ENCODE assay signal across 9 mouse cellular contexts in genomic region chr9:57259736-57260135, GRCm38 (mm10). TPM values are rescaled to one million over a fixed set of nuclear protein-coding genes. Genes with fewer than 3 reads are reported as not detected.
DNase-seq lines count a peak whose midpoint lies in the region; ATAC-seq and TF ChIP-seq lines count a peak whose summit lies in the region.
"Had no signal": no experiment of that assay in that cellular context is flagged by ENCODE, and none has a peak within 500 bp of the region (broad histone marks: within the 10 kb centered on the region; RNA-seq: fewer than 3 reads in every experiment).

No protein-coding gene starts in this region.

- peaks cover 78% of the 10 kb centered on the region for H3K79me2 ChIP-seq in C2C12 (ENCODE audit: control insufficient read depth, insufficient read depth)

- WGBS in heart, embryonic 12.5 days, result 1% methylated on average over 3 of the region's 3 CpGs
- 7% methylated on average over 3 of the region's 3 CpGs for WGBS in kidney, postnatal 0 days
- WGBS in liver, embryonic 11.5 days, result 5% methylated on average over 3 of the region's 3 CpGs
- WGBS in neural tube, embryonic 11.5 days, result 5% methylated on average over 3 of the region's 3 CpGs
- WGBS in stomach, postnatal 0 days, result 0% methylated on average over 3 of the region's 3 CpGs

- TF ChIP-seq CTCF in C2C12 (IDR thresholded peaks at IDR 0.05; ENCODE audit: control insufficient read depth, insufficient read depth, insufficient read length), result peak; percentile 92
- peak; percentile 99 for TF ChIP-seq CTCF in kidney, postnatal 0 days (IDR thresholded peaks at IDR 0.05; ENCODE audit: low read depth)
- TF ChIP-seq CTCF in stomach, postnatal 0 days (IDR thresholded peaks at IDR 0.05; ENCODE audit: low read depth), result peak; percentile 99

- H3K4me3 ChIP-seq in C2C12 (ENCODE audit: insufficient read depth, poor library complexity, severe bottlenecking), result no peak overlapping the region
- no peak overlapping the region for H3K4me3 ChIP-seq in heart, embryonic 12.5 days
- H3K4me3 ChIP-seq in kidney, postnatal 0 days (replicated peaks; ENCODE audit: low read depth, low read length), result no peak overlapping the region
- H3K4me3 ChIP-seq in liver, embryonic 11.5 days (ENCODE audit: low read depth, low read length), result no peak overlapping the region
- no peak overlapping the region for H3K4me3 ChIP-seq in neural tube, embryonic 11.5 days (ENCODE audit: low read depth, low read length)
- no peak overlapping the region for H3K4me3 ChIP-seq in stomach, postnatal 0 days (ENCODE audit: low read depth, low read length)
- H3K4me3 ChIP-seq: limb, embryonic 12.5 days had no signal

- peak overlapping the region; percentile 91; the same call in 1 of the 2 replicates for H3K4me2 ChIP-seq in heart, embryonic 12.5 days
- peak overlapping the region; percentile 92 for H3K4me2 ChIP-seq in kidney, postnatal 0 days (ENCODE audit: low read length)
- H3K4me2 ChIP-seq in liver, embryonic 11.5 days, result peak overlapping the region; percentile 97
- no peak overlapping the region for H3K4me2 ChIP-seq in neural tube, embryonic 11.5 days (ENCODE audit: low read depth)
- H3K4me2 ChIP-seq in stomach, postnatal 0 days (replicated peaks; ENCODE audit: low read depth), result no peak overlapping the region

- H3K9me3 ChIP-seq in heart, embryonic 12.5 days (replicated peaks), result no peaks in the 10 kb centered on the region
- H3K9me3 ChIP-seq in kidney, postnatal 0 days (replicated peaks; ENCODE audit: low read length), result no peaks in the 10 kb centered on the region
- no peaks in the 10 kb centered on the region for H3K9me3 ChIP-seq in liver, embryonic 11.5 days (ENCODE audit: control insufficient read depth, low read length)
- H3K9me3 ChIP-seq in neural tube, embryonic 11.5 days (ENCODE audit: control insufficient read depth, low read length), result no peaks in the 10 kb centered on the region
- H3K9me3 ChIP-seq in stomach, postnatal 0 days (ENCODE audit: control insufficient read depth, low read length), result no peaks in the 10 kb centered on the region
- H3K9me3 ChIP-seq: limb, embryonic 12.5 days had no signal

- H3K4me1 ChIP-seq in heart, embryonic 12.5 days (replicated peaks), result peaks cover 30% of the 10 kb centered on the region
- peaks cover 15% of the 10 kb centered on the region for H3K4me1 ChIP-seq in kidney, postnatal 0 days (replicated peaks; ENCODE audit: insufficient read depth, low read length)
- H3K4me1 ChIP-seq in liver, embryonic 11.5 days (replicated peaks; ENCODE audit: control insufficient read depth, insufficient read depth, low read length), result peaks cover 15% of the 10 kb centered on the region
- H3K4me1 ChIP-seq in neural tube, embryonic 11.5 days (ENCODE audit: control insufficient read depth, insufficient read depth, low read length), result peaks cover 7% of the 10 kb centered on the region
- H3K4me1 ChIP-seq in stomach, postnatal 0 days (replicated peaks; ENCODE audit: control insufficient read depth, insufficient read depth), result 0 out of 2 replicates have a peak, but pooled peaks cover 7% of the 10 kb centered on the region

- no peaks in the 10 kb centered on the region for H3K27me3 ChIP-seq in C2C12 (ENCODE audit: control insufficient read depth, insufficient read depth, insufficient read length)
- H3K27me3 ChIP-seq in heart, embryonic 12.5 days (replicated peaks), result no peaks in the 10 kb centered on the region
- H3K27me3 ChIP-seq in kidney, postnatal 0 days (ENCODE audit: insufficient read depth, low read length), result no peaks in the 10 kb centered on the region
- no peaks in the 10 kb centered on the region for H3K27me3 ChIP-seq in liver, embryonic 11.5 days (replicated peaks; ENCODE audit: control insufficient read depth, insufficient read depth, low read length)
- no peaks in the 10 kb centered on the region for H3K27me3 ChIP-seq in neural tube, embryonic 11.5 days (ENCODE audit: control insufficient read depth, insufficient read depth, low read length)
- H3K27me3 ChIP-seq in stomach, postnatal 0 days (ENCODE audit: control insufficient read depth, insufficient read depth, low read length), result no peaks in the 10 kb centered on the region

- no peak overlapping the region for H3ac ChIP-seq in C2C12 (ENCODE audit: control insufficient read depth, insufficient read length, low read depth)

- H3K79me3 ChIP-seq in C2C12 (ENCODE audit: low read depth), result peaks cover 64% of the 10 kb centered on the region

- TF ChIP-seq EP300 in stomach, postnatal 0 days (optimal IDR thresholded peaks at IDR 0.05), result no peak

- peak; percentile 97 for DNase-seq in adrenal gland, postnatal 10 days
- DNase-seq in embryo, embryonic 9.5 days (ENCODE audit: extremely low spot score), result peak; percentile 87
- peak; percentile 95 for DNase-seq in kidney, postnatal 0 days (ENCODE audit: low spot score)
- DNase-seq in liver, embryonic 11.5 days (ENCODE audit: low spot score), result peak; percentile 82
- DNase-seq in neural tube, embryonic 11.5 days (ENCODE audit: low spot score), result peak; percentile 90
- DNase-seq in stomach, postnatal 0 days (ENCODE audit: low spot score), result peak; percentile 93

- H3K36me3 ChIP-seq in C2C12 (ENCODE audit: control insufficient read depth, insufficient read depth), result peaks cover 42% of the 10 kb centered on the region
- H3K36me3 ChIP-seq in heart, embryonic 12.5 days, result peaks cover 37% of the 10 kb centered on the region
- H3K36me3 ChIP-seq in kidney, postnatal 0 days (ENCODE audit: insufficient read depth, low read length), result peaks cover 35% of the 10 kb centered on the region
- H3K36me3 ChIP-seq in liver, embryonic 11.5 days (ENCODE audit: control insufficient read depth, insufficient read depth, low read length), result peaks cover 24% of the 10 kb centered on the region
- 0 out of 2 replicates have a peak, but pooled peaks cover 4% of the 10 kb centered on the region for H3K36me3 ChIP-seq in neural tube, embryonic 11.5 days (ENCODE audit: control insufficient read depth, insufficient read depth, low read length)
- peaks cover 15% of the 10 kb centered on the region for H3K36me3 ChIP-seq in stomach, postnatal 0 days (ENCODE audit: control insufficient read depth, insufficient read depth, low read length)

- no peak overlapping the region for H3K27ac ChIP-seq in heart, embryonic 12.5 days (ENCODE audit: poor library complexity, severe bottlenecking)
- H3K27ac ChIP-seq in kidney, postnatal 0 days, result no peak overlapping the region
- H3K27ac ChIP-seq in liver, embryonic 11.5 days (ENCODE audit: low read depth, low read length), result no peak overlapping the region
- H3K27ac ChIP-seq in neural tube, embryonic 11.5 days (ENCODE audit: low read depth, low read length), result no peak overlapping the region
- 0 out of 2 replicates have a peak overlapping the region, but pooled peaks have one; percentile 13 for H3K27ac ChIP-seq in stomach, postnatal 0 days (replicated peaks)
- H3K27ac ChIP-seq: limb, embryonic 12.5 days had no signal

- ATAC-seq in heart, embryonic 12.5 days (ENCODE audit: insufficient number of reproducible peaks, low FRiP score), result no peak
- ATAC-seq in kidney, postnatal 0 days (replicated peaks; ENCODE audit: low FRiP score, low read depth), result no peak; the same call in 1 of the 2 replicates
- peak; percentile 47 for ATAC-seq in liver, embryonic 11.5 days (replicated peaks; ENCODE audit: low FRiP score)
- no peak for ATAC-seq in neural tube, embryonic 11.5 days (ENCODE audit: insufficient read depth, low FRiP score, low TSS enrichment)
- ATAC-seq in stomach, postnatal 0 days (ENCODE audit: low FRiP score, low TSS enrichment), result peak; percentile 36

- H3K9ac ChIP-seq in heart, embryonic 12.5 days, result no peak overlapping the region
- H3K9ac ChIP-seq in kidney, postnatal 0 days (ENCODE audit: low read depth, low read length), result no peak overlapping the region
- no peak overlapping the region for H3K9ac ChIP-seq in liver, embryonic 11.5 days (ENCODE audit: low read depth, low read length)
- no peak overlapping the region for H3K9ac ChIP-seq in neural tube, embryonic 11.5 days (ENCODE audit: low read length)
- H3K9ac ChIP-seq in stomach, postnatal 0 days (ENCODE audit: low read length), result no peak overlapping the region
- H3K9ac ChIP-seq: limb, embryonic 12.5 days had no signal

TF ChIP-seq in C2C12, 6 proteins besides CTCF, POLR2A, EP300 and RAD21:
- no peak for TF ChIP-seq MYOD1 (IDR thresholded peaks at IDR 0.05; ENCODE audit: control insufficient read depth, insufficient read length, low read depth)
- TF ChIP-seq MYOG (IDR thresholded peaks at IDR 0.05; ENCODE audit: control insufficient read depth, extremely low read depth, insufficient read length), result no peak
- TF ChIP-seq CEBPB (IDR thresholded peaks at IDR 0.05; ENCODE audit: low read depth), result no peak
- no peak for TF ChIP-seq USF1 (IDR thresholded peaks at IDR 0.05; ENCODE audit: low read depth)
- TF ChIP-seq MAX (IDR thresholded peaks at IDR 0.05), result no peak
- TF ChIP-seq FOSL1 (IDR thresholded peaks at IDR 0.05; ENCODE audit: insufficient read depth, low read length, poor library complexity, severe bottlenecking), result no peak

RNA-seq across cellular contexts. Expression of gene 1700017B05Rik, which starts 2.7 kb away (rescaled TPM):
- polyA plus RNA-seq in C2C12 (2012; fragmentation: generic; extraction: Trizol), result 26.2 TPM
- 10 to 100 TPM; 38.2 to 40.2 TPM for total RNA-seq in adrenal gland, postnatal 10 days (2021)
- polyA plus RNA-seq in heart, embryonic 12.5 days (2016; fragmentation: Nextera tagmentation; extraction: Ambion mirVana), result 17.4 and 17.9 TPM in 2 replicates
- polyA plus RNA-seq in kidney, postnatal 0 days (2015; fragmentation: Nextera tagmentation; extraction: Ambion mirVana), result 13.1 and 13.6 TPM in 2 replicates
- polyA plus RNA-seq in liver, embryonic 11.5 days (2014; fragmentation: Nextera tagmentation; extraction: Ambion mirVana), result 27.0 and 29.5 TPM in 2 replicates
- polyA plus RNA-seq in neural tube, embryonic 11.5 days (2014; fragmentation: Nextera tagmentation; extraction: Ambion mirVana), result 11.3 and 11.6 TPM in 2 replicates
- 10.4 and 10.9 TPM in 2 replicates for polyA plus RNA-seq in stomach, postnatal 0 days (2015; fragmentation: Nextera tagmentation; extraction: Ambion mirVana)

RNA-seq across cellular contexts. Expression of gene Trcg1, which starts 23.4 kb away (rescaled TPM):
- not detected for polyA plus RNA-seq in C2C12 (2012; fragmentation: generic; extraction: Trizol)
- total RNA-seq in adrenal gland, postnatal 10 days (2021), result not detected
- not detected in 2 replicates for polyA plus RNA-seq in heart, embryonic 12.5 days (2016; fragmentation: Nextera tagmentation; extraction: Ambion mirVana)
- 0.04 TPM in 1 of 2 replicates, not detected in the other for polyA plus RNA-seq in kidney, postnatal 0 days (2015; fragmentation: Nextera tagmentation; extraction: Ambion mirVana)
- polyA plus RNA-seq in liver, embryonic 11.5 days (2014; fragmentation: Nextera tagmentation; extraction: Ambion mirVana), result not detected in 2 replicates
- polyA plus RNA-seq in neural tube, embryonic 11.5 days (2014; fragmentation: Nextera tagmentation; extraction: Ambion mirVana), result not detected in 2 replicates
- 0.05 TPM in 1 of 2 replicates, not detected in the other for polyA plus RNA-seq in stomach, postnatal 0 days (2015; fragmentation: Nextera tagmentation; extraction: Ambion mirVana)
- polyA plus RNA-seq: limb, embryonic 12.5 days had no signal

Comparison
In these comparisons a context has a peak if more than half of its experiments do, and no peak if none do; other contexts are left out.
1. ATAC-seq: peak in liver, embryonic 11.5 days (single experiment) and stomach, postnatal 0 days (single experiment); none in heart, embryonic 12.5 days (single experiment), kidney, postnatal 0 days (single experiment) and neural tube, embryonic 11.5 days (single experiment).
2. H3K4me2 ChIP-seq: peak in heart, embryonic 12.5 days (single experiment), kidney, postnatal 0 days (single experiment) and liver, embryonic 11.5 days (single experiment); none in neural tube, embryonic 11.5 days (single experiment) and stomach, postnatal 0 days (single experiment).
3. Peak in every context shown above with its lines, with median percentiles within 50 percentile points of each other: CTCF ChIP-seq and DNase-seq.